Mouse (Mus musculus): ENCODE data around the gene Eme2.

Eme2 gene

DNA sequence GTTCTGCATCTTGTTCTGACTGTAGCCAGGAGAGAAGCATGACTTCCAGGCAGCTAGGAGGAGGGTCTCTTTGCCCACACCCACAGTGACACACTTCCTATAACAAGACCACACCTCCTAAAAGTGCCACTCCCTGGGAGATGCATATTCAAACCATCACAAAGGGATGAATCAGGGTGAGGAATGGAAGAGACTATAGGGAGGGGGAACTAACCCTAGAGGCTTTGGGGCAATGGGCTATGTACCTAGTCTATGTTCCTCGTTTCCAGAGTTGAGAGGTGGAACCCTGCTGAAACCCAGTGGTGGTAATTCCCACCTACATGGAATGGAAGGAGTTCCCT is 20.5 kb downstream of the Eme2 start:
- no peak for DNase-seq

DNA sequence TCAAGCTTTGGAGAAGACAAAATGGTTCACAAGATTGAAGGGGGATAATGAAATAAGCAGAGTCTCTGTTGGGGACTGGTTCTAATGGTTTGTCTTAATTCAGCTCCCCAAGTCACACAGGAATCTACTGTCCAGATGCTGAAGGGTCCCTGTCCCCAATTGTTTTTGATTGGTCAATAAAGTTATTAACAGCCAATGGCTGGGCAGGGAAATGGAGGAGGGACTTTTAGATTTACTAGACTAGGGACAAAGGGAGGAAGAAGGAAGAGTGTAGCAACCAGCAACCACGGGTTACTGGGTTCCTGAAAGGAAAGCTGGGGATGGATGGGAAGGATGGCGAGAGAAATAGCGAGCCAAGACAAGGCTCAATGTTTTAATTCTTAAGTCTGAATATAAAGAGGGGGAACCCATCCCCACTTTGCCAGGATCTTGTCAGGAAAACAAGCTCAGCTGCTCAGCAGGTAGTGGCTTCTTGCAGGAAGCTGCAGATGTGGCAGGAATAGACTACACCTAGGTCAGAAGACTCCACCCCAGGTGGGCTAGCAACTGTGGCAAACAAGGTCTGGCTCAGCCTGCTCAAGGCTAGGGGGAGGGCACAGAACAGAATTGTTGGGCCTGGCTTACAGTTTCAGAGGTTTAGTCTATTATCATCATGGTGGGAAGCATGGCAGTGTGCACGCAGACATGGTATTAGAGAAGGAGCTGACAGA is 21.0 kb downstream of the Eme2 start:
- DNase-seq = no peak

- no peak for DNase-seq
Observed at GRCm38 (mm10) chr17:24867914-24868313, 27.0 kb downstream of the Eme2 start.

DNA sequence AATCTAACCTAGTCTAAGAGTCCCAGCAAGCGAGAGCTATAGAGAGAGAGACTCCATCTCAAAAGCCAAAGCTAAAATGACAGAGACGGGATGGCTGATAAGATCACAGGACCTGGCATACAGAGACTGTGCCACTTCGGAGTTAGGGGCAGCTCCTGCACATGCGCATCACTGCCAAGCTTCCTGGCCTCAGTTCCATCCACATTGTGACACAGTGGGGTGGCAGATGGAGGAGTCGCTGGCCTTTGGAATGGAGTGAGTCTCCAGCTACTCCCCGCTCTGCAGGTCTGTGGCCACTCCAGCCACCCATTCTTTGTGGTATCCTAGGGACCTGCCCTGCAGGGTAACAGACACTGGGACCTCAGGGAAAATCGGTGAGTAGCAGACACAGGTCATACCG is 29.1 kb downstream of the Eme2 start, which contains the start of gene Igfals:
Gene Igfals, plus strand, starts transcription at position 222 of the 400 bp plus-strand sequence.
- no peak for DNase-seq

- no peak for DNase-seq
Observed at GRCm38 (mm10) chr17:24861785-24862184, 33.1 kb downstream of the Eme2 start.

GRCm38 (mm10) chr17:24860076-24860475 is 34.8 kb downstream of the Eme2 start:
- no peak for DNase-seq

DNA sequence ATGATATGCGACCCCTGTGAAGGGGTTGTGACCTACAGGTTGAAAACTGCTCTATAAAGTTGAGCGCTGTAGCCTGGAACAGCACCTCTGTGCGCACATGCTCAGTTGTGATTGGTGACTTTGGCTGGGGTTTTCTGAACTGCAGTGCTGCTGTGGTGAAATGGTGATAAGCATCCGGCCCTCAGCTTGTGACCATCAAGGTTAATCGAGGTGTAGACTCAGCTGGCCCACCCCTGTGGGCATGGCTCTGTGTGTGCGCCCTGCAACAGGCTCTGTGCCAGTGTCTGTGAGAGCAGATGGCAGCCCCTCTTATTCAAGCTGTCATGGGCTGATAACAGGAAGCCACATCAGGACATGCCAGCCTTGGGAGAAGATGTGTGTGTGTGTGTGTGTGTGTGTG is 35.9 kb downstream of the Eme2 start:
- no peak for DNase-seq

DNA sequence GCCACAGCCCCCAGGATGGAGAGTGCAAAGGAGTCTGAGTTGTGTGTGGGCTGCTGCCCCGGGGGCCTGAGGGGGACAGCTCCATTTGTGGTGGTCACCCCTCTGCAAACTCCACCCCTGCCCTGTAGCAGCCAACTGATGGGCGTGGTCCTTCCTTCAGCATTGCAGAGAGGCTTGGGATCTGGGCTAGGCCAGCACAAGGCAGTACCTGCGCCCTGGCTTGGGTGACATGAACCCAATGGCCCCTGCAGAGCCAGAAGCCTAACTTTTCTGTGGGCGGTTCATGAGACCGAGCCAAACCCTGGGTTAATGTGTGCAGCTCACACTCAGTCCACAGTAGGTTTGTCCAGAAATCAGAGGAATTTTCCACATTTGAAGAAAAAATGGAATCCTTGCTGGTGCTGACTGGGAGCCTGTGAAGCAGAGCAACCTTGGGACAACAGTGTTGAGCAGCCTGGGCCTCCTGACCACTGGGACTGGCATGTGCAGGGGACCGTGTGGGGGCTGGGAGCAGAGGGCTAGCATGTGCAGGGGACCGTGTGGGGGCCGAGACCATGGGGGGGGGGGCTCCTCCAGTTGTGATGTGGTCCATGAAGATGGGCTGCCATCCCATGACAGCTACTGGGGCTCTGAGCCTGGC is 36.9 kb downstream of the Eme2 start:
- DNase-seq = peak; percentile 84

- DNase-seq = no peak
Observed at GRCm38 (mm10) chr17:24856589-24856988, 38.3 kb downstream of the Eme2 start.

DNA sequence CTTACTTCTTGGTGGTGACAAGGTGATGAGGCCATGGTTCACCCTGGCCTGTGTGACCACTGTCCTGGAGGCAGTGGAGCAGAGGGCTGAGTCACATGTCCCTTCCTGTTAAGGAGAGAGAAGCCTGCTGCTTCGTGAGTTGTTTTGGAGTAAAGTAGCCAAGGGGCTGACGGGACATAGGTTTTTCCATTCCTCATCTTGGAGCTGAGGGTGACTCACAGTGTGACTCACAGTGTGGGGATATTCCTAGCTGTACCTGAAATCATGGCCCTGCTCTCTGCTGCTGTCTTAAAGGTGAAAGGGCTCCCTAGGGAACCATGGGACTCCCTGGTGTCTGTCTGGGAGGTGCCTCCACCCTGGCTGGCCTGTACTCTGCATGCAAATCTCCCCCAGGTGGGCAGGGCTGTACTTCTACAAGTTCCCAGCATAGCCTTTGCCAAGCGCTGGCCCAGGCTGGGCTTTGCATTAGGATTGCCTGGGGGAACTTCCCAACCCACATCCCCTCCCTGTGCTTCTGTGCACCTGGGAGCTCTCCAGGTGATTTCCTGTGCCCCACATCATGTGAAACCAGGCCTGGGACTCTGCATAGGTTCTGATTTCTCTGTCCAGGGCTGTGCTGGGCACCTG is 38.9 kb downstream of the Eme2 start:
- peak; percentile 40 for DNase-seq

- DNase-seq = no peak
Observed at GRCm38 (mm10) chr17:24851381-24852125, 43.3 kb downstream of the Eme2 start.

GRCm38 (mm10) chr17:24850773-24851127 is 44.1 kb downstream of the Eme2 start:
- no peak for DNase-seq

DNA sequence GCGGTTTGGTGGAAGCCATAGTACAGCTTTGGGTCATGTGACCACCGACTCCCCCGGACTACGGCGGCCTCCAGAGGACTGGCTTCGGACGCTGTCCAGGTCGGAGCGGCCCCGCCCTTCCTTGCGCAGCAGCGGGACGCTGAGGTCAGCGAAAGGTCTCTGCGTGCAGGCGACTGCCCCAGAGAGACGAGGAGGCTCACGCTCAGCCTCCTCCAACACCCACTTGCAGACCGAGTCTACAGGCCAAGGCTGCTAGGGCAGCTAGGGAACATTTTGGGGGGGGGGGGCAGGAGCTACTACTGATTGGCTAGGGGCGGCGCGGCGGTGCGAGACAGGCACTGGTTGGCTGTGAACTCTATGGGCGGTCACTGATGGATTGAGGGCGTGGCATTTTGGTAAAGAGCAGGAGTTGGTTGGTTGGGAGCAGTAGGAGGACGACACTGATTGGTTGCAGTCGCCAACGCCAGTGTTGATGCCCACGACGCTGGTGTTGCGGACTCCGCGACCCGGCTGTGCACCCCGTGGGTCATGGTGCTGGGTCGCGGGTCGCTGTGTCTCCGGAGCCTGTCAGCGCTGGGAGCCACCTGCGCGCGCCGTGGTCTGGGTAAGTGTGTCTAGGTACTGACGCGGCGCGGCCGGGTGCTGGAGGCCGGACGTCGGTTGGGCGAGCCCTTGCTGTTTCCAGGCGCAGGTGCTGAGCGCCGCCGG is 44.7 kb downstream of the Eme2 start, which contains the start of gene Fahd1:
Gene Fahd1, minus strand, starts transcription at position 300 of the 708 bp plus-strand sequence.
- peak; percentile 97 for DNase-seq

GRCm38 (mm10) chr17:24849733-24850064 is 45.2 kb downstream of the Eme2 start:
- no peak for DNase-seq

DNA sequence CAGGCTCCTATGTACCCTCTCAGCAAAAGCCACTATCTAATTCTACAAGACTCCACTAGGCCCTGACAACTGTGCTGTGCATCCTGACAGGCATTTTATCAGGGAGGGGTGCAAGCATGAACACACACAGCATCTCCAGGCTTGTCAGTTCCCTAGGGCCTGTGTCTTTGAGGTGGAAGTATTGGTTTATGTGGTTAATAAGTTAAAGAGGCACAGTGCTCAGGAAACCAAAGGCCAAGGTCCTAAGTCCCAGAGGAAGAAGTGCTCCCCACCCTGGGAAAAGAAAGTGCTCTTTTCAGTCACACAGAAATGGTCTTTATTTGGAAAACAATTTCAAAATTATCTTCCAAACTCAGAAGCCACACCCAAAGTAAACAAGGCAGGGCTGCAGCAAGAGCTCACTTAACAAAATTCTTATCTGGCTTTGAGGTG is 46.3 kb downstream of the Eme2 start:
- DNase-seq = peak; percentile 60

- peak; percentile 68 for DNase-seq
Observed at GRCm38 (mm10) chr17:24847386-24847785, 47.5 kb downstream of the Eme2 start.

DNA sequence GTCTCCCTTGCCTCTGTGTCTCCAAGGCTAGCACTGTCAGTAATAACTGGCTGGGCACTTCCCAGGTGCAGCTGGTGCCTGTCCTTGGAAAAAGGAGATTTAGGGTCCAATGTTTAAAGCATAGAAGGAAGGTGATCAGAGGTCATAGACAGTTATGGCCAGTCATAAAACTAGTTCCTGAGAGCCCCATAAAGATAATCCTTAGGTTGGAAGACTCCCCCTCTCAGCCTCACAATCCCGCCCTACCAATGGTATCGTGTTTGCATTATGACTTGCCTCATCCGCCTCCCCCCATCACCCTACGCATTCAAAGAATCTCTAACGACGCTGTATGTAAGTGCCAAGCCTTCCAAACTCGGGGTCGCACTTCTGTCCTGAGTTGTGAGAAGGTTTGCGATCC is 50.4 kb downstream of the Eme2 start:
- DNase-seq = no peak

- peak; percentile 46 for DNase-seq
Observed at GRCm38 (mm10) chr17:24842631-24843030, 52.3 kb downstream of the Eme2 start.

DNA sequence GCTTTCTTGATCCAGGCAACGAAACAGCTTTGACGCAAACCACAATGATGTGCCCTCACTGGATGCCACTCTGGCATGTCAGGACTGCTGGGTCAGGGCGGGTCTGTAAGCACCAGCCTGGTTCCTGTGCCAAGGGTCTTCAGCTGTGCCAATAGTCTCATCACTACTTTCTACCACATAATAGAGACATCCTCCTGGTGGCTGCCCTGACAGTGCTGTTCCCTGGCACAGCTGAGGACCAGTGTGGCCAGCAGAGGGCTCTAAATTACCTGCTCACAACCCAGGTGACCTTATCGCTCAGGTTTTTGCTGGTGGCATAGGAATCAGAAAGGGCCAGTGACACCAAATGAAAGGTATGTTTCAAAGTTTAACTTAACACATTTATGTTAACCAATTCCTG is 53.8 kb downstream of the Eme2 start:
- DNase-seq = peak; percentile 71

- no peak for DNase-seq
Observed at GRCm38 (mm10) chr17:24840341-24840740, 54.5 kb downstream of the Eme2 start.

GRCm38 (mm10) chr17:24839842-24840241 is 55.0 kb downstream of the Eme2 start, which contains the start of gene Hagh:
TSS of gene Hagh (plus strand) at chr17:24840143.
- no peak for DNase-seq
